Comparison of ENCODE assay signal across 8 mouse cellular contexts in the genomic region with DNA sequence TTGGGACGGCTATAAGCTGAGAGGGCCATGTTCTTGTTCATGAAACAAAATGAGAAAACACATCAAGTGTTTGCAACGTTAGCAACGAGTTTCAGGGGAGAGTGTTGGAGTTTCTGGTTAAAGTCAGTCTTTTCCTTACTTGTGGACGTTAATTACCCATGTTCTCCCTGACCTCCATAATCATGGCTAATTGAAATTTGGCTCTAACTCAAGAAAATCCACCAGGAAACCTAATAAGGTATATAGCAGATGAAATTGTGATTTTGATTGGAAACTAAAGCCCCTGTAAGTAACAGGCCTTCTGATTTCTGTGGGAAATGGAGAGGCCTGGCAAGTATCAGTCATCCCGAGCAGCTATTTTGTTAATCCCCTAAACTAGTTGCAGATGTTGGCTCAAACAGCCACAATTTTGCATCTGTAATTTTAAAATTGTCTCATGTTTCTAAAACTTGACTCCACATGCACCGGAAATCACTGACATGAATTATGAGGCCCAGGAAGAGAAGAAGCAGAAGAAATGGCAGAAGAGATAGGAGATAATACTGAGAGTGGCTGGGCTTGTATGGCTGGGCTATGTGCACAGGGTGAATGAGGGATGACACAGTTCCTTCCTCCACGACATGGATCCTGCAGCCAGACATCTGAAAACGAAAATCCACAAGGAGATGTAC.
A peak's percentile ranks its signal among the peaks of the same experiment; 100 is the strongest.
DNase-seq lines count a peak whose midpoint lies in the region; ATAC-seq lines count a peak whose summit lies in the region.

No protein-coding gene starts in this region.

- H3K4me1 ChIP-seq in neural tube, embryonic 15.5 days = peaks cover 4% of the 10 kb centered on the region; the same call in 1 of the 2 replicates
- H3K4me1 ChIP-seq in forebrain, embryonic 14.5 days (ENCODE audit: control insufficient read depth, insufficient read depth, low read length) = no peaks in the 10 kb centered on the region

- no peak for ATAC-seq in neural tube, embryonic 15.5 days (ENCODE audit: low FRiP score)
- no peak for ATAC-seq in forebrain, embryonic 14.5 days

- H3K27me3 ChIP-seq in neural tube, embryonic 15.5 days (replicated peaks) = no peaks in the 10 kb centered on the region
- no peaks in the 10 kb centered on the region for H3K27me3 ChIP-seq in forebrain, embryonic 14.5 days (replicated peaks; ENCODE audit: control insufficient read depth, insufficient read depth, low read length)

- no peak overlapping the region for H3K4me3 ChIP-seq in neural tube, embryonic 15.5 days (replicated peaks)
- H3K4me3 ChIP-seq in forebrain, embryonic 14.5 days (ENCODE audit: low read depth, low read length) = no peak overlapping the region

- no peaks in the 10 kb centered on the region for H3K9me3 ChIP-seq in neural tube, embryonic 15.5 days (replicated peaks)
- no peaks in the 10 kb centered on the region for H3K9me3 ChIP-seq in forebrain, embryonic 14.5 days (replicated peaks; ENCODE audit: control insufficient read depth, low read length)

- no peak overlapping the region for H3K4me2 ChIP-seq in neural tube, embryonic 15.5 days
- no peak overlapping the region for H3K4me2 ChIP-seq in forebrain, embryonic 14.5 days (ENCODE audit: low read length)

- 0 out of 2 replicates have a peak, but pooled peaks cover 3% of the 10 kb centered on the region for H3K36me3 ChIP-seq in neural tube, embryonic 15.5 days
- H3K36me3 ChIP-seq in forebrain, embryonic 14.5 days (ENCODE audit: control insufficient read depth, insufficient read depth, low read length) = no peaks in the 10 kb centered on the region

- 77% methylated on average over 8 of the region's 8 CpGs for WGBS in neural tube, embryonic 15.5 days
- WGBS in forebrain, embryonic 14.5 days = 75% methylated on average over 8 of the region's 8 CpGs

- peak; percentile 6 for DNase-seq in adrenal gland, adult 8-10 months
- DNase-seq in adrenal gland, postnatal 10 days = no peak
- DNase-seq in neural tube, embryonic 10.5 days (ENCODE audit: extremely low spot score, low spot score) = peak; percentile 25
- peak; percentile 8 to 13 for DNase-seq in kidney, postnatal 36 days
- peak; percentile 26 for DNase-seq in yolk sac, embryonic 10.5 days (ENCODE audit: low spot score)
- DNase-seq in forebrain, embryonic 14.5 days (ENCODE audit: low spot score) = no peak
- DNase-seq in urinary bladder, postnatal 14 days (ENCODE audit: low spot score) = no peak

- H3K27ac ChIP-seq in neural tube, embryonic 15.5 days (replicated peaks) = no peak overlapping the region
- no peak overlapping the region for H3K27ac ChIP-seq in forebrain, embryonic 14.5 days (ENCODE audit: low read depth, low read length)

- H3K9ac ChIP-seq in neural tube, embryonic 15.5 days (replicated peaks) = no peak overlapping the region
- no peak overlapping the region for H3K9ac ChIP-seq in forebrain, embryonic 14.5 days (ENCODE audit: low read length)

Comparison
In these comparisons a context has a peak if more than half of its experiments do, and no peak if none do; other contexts are left out.
1. DNase-seq: peak in adrenal gland, adult 8-10 months (single experiment), neural tube, embryonic 10.5 days (single experiment), kidney, postnatal 36 days (2 of 2) and yolk sac, embryonic 10.5 days (single experiment); none in adrenal gland, postnatal 10 days (single experiment), forebrain, embryonic 14.5 days (single experiment) and urinary bladder, postnatal 14 days (single experiment).